Mouse (Mus musculus): ENCODE data around the gene Rrp36. TPM values are rescaled to one million over a fixed set of nuclear protein-coding genes. Genes with fewer than 3 reads are reported as not detected.

Gene Rrp36
- total RNA-seq, 2 experiments from 2014 or later, result 17.9 to 21.6 TPM

DNA sequence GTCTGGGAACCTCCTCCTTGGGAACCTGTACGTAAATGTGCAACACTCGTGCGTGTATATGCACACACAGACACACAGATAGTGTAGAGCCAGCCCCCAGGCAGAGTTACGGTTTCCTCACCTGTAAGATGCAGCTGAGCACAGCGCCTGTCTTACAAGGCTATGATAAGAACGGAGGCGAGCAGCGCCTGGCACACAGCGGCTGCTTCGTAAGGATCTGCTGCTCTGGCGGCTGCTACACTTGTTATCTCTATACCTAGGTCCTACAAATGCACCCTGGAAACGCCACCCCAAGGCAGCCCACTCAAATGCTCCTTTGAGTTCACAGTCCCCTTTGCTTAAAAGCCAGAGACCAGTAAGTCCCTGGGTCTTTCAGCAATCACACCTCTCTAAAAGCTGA is 16.5 kb upstream of the Rrp36 start:
- DNase-seq (ENCODE audit: low spot score in 2 of 2), result no peak

DNA sequence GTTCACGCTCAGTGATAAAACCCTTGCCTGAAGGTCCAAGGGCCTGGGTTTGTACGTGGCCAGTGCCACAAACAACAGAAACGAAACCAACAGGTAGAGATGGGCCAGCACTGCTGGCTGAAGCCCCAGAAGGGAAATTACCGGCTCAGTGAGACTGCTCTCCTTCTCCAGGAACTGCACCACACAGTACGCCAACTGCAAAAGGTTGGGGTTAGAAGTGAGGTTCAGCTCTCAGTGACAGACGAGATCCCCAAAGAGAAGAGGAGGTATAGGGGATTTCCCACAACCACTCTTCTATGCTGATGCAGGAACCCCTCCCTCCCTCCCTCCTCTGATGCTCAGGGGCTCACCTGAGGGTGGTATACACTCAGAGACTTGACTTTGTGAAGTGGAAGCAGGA is 11.8 kb upstream of the Rrp36 start:
- DNase-seq (ENCODE audit: low spot score in 2 of 2), result no peak

DNA sequence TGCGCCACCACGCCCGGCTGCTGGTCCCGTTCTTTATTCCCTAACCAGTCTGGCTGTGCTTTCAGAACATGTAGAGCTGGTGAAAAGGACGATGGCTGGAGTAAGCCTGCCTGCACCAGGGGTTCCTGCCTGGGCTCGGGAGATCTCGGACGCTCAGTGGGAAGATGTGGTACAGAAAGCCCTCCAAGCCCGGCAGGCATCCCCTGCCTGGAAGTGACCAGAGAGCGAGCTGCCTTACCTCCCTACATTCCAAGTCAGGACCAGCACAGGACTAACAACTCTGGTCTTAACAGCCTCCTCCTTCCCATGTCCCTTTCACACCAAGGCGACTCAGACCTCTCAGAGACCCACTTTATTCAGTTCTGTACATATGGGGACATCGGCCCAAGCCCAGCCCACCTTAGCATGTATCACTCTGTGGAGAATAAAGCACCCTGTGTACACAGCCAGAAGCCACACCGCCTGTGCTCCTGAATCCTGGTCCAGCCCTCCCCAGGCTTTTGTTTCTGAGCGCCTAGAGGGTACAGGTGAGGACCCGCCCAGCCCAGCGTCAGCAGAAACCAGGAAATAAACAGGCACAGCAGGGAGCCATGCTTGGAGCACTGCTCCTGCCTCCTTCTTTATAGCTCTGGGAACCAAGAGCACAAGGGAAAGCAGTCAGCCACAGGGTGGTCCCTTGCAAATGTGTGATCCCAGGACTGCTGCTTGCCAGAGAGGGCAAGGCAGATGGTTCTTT is 8.7 kb upstream of the Rrp36 start:
- no peak for DNase-seq (ENCODE audit: low spot score in 2 of 2)

DNA sequence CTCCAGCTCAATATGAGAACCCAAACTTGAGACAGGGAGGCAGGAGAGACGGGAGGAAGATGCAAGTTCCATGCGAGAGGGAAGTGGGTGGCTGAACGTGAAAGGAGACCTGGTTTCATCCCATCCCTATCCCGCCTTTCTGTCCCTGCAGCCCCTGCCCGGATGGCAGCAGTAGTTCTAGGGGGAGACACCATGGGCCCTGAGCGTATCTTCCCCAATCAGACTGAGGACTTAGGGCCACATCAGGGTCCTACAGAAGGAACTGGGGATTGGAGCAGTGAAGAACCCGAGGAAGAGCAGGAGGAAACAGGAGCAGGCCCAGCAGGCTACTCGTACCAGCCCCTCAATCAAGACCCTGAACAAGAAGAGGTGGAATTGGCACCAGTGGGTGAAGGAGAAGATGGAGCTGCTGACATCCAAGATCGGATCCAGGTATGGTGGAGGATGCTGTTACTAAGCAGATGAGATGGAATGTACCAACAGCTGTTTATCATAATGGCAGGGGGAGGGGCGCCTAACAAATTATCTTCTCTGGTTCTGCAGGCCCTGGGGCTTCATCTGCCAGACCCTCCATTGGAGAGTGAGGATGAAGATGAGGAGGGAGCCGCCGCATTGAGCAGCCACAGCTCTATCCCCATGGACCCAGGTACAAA is 7.4 kb upstream of the Rrp36 start:
- DNase-seq (ENCODE audit: low spot score in 2 of 2), result no peak

DNA sequence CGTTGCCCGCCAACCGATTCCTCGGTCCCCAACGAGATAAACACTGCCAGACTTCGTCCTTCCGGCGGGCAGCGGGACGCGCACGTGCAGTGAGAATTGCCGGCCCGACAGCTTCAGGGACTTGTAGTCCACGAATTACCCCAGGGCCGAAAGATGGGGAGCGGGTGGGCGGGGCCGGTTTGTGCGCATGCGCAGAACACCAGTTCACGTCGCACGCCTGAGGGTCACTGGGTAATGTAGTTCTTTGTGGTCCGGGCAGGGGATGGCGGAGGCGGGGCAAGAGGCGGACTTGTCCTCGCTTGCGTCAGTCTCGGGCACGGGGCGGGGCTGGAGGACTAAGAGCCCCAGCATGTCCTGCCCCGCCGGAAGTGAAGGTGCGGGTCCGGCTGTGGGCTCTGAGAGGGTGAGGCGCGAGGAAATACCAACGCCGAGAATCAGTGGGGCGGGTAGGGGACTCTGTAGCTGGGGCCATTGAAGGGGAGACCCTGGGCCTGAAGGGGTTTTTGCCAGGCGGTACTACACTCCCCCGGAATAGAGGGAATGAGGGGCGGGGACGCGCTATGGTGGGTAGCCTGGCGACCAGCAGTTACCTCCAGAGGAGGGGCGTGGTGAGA is 6.7 kb upstream of the Rrp36 start, which contains the start of gene Klhdc3:
Gene Klhdc3, minus strand, starts transcription at position 155 of the 614 bp plus-strand sequence.
- peak; percentile 97 to 98 for DNase-seq (ENCODE audit: low spot score in 2 of 2)

DNA sequence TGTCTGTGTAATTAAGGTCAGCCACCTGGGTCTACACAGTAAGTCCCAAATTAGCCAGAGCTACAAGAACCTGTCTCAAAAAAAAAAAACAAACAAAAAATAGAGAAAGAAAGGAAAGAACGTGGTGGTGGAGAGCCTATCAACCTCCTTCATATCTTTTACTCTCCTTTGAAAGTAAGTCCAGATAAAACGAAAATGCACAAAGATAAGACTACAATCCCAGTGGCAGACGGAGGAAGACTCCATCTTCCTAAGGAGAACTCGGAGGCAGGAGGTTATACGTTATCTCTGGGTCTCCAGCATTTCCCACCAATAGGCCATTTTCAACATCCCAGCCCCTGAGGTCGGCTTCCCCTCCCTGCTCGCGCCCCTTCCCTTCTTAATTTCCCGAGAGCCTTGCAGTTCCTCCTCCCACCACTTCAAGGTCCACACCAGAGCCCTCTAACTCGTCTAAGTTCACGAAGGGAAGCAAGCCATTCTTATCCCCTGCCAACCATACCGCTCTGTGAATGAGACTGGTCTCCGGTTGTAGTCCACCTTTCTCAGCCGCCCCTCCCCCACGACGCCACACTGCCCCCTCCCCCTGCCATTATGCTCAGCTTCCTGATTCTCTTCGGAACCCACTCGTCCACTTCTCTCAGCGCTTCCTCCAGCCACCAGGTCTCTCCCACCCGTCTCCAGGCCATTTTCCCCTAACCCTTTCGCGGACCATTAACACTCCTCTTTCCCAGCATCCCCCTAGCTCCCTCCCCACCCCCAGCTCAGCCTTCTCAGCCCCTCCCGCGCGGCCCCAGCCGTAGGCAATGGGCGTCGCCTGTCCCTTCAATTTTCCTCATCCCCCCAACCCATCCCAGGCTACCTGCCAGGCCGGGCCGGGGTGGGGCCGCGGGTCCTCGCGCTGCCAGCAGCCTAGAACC is 5.9 kb upstream of the Rrp36 start:
- peak in 1 of 2 experiments; percentile 57 for DNase-seq (ENCODE audit: low spot score in 2 of 2)

DNA sequence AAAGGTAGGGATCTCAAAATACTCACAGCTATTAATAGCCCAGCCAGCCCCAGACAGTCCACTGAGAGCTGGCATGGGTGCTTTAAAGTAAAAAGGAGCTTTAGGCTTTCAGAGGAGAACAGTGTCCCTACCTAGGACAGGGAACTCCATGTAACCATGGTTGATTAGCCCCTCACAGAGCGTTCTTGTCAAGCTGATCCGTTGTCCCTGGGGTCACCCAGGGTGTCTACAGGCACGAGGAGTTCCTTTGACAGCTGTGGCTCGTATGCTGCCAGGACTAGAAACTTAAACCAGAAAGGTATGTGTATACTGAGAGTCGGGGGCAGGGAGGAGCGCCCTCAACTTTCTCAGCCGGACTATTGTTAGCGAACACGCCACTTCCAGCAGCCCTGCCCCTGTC is 4.8 kb upstream of the Rrp36 start:
- DNase-seq (ENCODE audit: low spot score in 2 of 2), result no peak

DNA sequence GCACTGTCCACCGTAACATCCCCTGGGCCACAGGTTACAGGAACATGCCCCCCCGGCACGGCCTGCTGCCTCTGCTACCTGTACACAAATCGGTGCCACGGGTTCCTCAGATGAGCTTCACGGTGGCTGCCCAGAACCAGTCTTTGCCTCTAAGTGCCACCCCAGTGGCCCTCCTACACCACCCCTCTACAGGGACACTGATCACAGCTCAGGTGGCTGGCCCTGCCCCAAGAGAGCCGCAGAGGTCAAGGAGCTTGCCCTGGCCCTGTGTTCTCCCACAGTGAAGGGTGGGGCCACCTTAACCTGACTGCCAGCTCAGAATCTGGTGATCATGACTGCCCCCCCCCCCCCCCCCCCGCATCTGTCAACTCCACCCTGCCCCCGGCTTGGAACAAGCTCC is 4.3 kb upstream of the Rrp36 start, which contains the start of gene Mea1:
Gene Mea1, plus strand, starts transcription at position 378 of the 400 bp plus-strand sequence.
- no peak for DNase-seq (ENCODE audit: low spot score in 2 of 2)

DNA sequence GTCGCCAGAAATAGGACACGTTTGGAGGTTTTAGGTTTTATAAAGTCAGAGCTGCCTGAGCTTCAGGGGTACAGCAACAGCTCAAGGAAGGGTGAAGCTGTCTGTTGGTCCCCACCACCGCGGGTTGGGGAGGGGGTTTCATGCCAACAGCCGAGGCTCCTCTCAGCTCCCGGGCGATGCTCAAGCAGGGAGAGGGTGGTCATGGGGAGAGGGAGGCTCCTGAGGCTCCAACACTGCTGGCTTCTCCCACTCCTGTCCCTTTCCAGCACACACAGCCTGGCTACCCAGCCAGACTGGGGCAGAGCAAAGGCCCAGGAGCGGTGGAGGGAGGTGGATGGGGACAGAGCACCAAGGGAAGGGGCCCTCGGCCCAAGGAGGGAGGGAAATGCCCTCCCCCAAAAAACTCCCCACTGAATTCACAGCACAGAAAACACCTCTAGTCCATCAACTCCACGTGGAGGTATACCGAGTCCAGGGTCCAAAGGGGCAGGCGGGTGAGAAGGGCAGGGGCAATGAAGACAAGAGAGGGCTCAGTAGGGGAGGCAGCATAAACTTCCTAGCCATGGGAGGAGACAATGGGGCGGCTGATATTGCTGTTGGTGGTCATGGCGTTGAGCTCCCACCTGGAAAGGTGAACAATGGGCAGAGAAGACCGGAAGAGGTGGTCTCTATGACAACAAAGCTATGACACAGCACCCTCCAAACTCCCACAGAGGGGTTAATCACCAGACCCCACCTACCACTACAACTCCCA is 555 bp upstream of the Rrp36 start:
- no peak for DNase-seq (ENCODE audit: low spot score in 2 of 2)

DNA sequence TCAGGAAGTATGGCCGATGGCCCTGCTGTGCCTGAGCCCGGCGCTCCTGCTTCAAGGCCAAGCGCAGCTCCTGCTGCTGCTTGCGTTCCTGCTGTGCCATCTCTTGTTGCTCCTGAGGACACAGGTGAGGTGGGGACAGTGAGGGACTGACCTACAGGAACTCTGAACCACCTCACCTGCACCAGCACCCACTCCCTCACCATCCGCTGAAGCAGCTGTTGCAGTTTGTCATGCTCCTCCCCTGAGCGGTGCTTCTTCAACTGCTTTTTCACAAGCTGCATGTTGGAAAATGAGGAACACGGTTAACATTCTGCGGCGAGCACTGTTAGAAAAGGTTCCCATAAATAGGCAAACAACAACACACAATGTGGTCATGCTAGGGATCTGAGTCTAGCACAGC is 4.2 kb downstream of the Rrp36 start:
- no peak for DNase-seq (ENCODE audit: low spot score in 2 of 2)

DNA sequence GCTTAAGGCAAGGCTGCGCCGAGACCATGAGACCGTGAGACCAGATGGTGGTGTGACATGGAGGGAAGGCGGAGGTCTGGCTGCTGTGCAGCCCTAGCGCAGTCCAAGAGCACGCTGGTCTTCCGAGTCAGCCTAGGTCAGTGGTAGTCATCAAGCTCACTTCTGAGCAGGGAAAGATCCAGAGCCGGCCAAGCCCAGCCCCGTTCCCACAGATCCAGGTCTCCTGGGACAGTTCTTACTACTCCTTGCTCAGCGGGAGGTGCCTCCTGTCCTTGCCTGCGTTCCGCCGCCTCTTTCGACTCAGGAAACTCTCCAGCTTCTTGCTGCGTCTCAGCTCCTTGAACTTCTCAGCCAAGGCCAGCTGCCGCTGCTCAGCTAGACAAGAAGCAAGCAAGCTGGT is 6.4 kb downstream of the Rrp36 start:
- DNase-seq (ENCODE audit: low spot score in 2 of 2), result no peak

DNA sequence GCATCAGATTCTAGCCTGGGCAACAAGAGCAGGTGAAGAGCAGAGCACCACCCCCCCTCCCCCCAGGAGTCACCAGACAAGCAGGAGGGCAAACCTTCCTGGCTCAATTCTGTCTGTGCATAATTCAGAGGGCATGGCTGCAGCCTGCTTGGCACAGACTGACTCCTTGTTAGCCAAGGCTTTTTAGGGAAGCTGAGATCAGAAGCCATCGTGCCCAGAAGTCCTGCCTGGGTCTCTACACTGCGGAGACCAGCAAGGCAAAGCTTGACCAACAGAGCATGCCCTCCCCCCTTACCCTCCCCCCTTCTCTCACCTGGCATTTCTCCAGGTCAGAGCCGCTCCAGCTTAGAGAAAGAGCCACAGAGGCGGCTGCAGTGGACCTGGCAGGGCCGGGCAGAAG is 11.4 kb downstream of the Rrp36 start:
- no peak for DNase-seq (ENCODE audit: low spot score in 2 of 2)

DNA sequence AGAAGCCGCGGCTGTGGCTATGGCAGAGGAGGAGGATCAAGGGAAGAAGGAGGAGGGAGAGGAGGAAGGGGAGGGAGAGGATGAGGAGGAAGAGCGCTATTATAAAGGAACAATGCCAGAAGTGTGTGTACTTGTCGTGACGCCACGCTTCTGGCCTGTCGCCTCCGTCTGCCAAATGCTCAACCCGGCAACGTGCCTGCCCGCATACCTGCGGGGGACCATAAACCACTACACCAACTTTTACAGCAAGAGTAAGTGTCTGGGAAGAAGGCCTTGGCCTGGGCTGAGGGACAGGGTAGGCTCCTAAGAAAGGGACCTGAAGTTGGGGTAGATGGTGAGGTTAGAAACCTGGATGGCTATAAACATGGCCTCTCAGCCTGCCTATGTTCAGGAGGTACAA is 12.2 kb downstream of the Rrp36 start:
- no peak for DNase-seq (ENCODE audit: low spot score in 2 of 2)

DNA sequence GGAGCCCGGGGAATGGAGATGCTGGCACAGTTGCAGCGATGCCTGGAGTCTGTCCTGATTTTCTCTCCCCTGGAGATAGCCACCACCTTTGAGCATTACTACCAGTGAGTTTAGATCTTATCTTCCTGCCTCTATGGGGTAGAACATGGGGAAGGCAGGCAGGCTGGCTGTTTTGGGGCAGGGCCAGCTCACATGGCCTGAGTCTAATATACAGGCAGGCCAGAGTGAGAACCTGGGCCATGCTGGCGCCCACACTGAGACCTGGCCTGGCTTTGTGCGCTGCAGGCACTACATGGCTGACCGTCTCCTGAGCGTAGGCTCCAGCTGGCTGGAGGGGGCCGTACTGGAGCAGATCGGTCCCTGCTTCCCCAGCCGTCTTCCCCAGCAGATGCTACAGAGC is 12.8 kb downstream of the Rrp36 start:
- no peak for DNase-seq (ENCODE audit: low spot score in 2 of 2)

DNA sequence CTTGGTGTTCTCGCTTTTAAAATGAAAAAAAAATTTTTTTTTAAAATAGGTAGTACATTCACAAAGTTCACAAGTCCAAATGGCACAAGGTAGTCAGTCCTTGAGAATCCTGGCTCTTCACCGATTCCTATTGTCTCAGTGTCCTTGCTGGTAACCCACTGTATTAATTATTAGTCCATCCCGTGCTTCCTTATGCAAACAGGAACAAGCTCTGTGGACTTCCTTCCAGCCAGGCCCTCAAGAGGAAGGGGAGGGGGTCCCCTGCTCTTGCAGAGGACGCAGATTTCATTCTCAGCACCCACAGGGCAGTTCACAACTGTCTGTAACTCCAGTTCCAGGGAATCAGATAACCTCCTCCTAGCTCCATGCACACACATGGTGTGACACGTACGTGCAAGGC is 18.1 kb downstream of the Rrp36 start:
- DNase-seq (ENCODE audit: low spot score in 2 of 2), result no peak

DNA sequence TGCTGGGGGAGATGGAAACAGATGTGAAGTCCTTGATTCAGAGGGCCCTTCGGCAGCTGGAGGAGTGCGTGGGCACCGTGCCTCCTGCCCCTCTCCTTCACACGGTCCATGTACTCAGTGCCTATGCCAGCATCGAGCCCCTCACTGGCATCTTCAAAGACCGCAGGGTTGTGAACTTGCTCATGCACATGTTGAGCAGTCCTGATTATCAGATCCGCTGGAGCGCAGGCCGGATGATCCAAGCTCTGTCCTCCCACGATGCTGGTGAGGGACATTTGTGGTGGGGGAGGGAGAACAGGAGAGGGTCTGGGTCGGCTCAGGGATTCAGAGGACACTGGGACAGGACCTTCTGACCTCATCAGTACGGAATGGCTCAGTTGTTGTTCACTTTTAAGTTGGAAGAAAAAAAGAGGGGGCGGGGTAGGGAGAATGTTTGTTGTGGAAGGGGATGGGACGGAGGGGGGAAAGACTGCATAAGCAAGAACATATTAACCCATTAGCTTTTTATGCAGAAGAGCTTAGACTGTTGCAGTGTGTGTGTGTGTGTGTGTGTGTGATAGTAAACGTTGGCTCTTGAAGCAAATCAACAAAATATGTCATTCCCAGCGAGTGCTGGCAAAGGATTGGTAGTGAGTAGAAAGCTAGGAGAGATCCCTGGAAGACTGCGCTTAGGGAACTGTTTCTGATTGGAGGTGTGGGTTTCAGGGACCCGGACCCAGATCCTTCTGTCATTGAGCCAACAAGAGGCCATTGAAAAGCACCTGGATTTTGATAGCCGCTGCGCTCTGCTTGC is 22.2 kb downstream of the Rrp36 start:
- no peak for DNase-seq (ENCODE audit: low spot score in 2 of 2)

DNA sequence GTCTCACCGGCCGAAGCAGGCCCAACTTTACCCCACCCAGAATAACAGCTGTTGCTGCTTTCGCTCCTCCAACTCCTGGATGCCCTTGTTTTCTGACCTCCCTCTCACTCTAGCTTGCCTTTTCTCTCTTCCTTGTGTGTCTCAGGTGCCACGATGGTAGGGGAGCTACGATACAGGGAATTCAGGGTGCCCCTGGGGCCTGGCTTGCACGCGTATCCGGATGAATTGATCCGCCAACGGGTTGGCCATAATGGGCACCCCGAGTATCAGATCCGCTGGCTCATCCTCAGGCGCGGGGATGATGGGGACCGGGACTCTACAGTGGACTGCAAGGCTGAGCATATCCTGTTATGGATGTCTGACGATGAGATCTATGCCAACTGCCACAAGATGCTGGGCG is 22.9 kb downstream of the Rrp36 start:
- DNase-seq (ENCODE audit: low spot score in 2 of 2), result no peak

DNA sequence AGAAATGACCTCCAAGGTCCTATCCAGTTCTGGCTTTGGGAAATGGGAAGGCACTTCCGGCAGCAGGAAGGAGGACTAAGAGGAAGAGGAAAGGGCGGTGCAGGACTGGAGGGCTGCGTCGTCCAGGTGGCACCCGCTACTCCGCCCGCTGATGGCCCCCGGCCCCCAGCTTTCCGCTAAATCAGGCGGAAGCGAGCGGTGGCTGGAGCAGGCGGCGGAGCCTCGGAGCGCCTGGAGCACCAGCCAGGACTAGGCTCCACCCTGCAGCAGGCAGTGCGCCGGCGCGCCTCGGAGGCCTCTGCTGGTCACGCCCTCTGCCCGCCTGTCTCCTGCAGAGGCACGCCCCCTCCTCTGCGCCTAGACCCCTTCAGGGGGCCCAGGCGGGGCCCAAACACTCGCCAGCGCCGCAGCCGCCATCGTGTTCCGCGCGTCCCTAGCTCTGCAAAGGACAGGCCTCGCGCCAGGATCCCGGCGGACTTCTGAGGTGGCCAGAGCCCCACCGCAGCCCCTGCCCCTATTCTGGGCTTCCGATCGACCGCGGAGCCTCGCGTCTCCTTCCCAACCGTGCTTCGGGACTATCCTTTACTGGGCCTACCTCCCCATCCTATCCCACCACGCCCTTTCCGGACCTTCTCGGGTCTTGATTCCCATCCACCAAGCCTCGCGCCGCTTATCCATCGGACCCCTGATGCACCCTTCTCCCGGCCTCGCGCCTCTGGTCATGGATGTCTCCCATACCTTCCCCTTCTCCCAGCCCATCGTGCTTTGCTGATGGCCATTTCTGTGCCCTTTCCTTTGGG is 23.7 kb downstream of the Rrp36 start, which contains the start of gene Cul7:
Gene Cul7, plus strand, starts transcription at position 106 of the 800 bp plus-strand sequence.
- peak; percentile 88 to 96 for DNase-seq (ENCODE audit: low spot score in 2 of 2)

DNA sequence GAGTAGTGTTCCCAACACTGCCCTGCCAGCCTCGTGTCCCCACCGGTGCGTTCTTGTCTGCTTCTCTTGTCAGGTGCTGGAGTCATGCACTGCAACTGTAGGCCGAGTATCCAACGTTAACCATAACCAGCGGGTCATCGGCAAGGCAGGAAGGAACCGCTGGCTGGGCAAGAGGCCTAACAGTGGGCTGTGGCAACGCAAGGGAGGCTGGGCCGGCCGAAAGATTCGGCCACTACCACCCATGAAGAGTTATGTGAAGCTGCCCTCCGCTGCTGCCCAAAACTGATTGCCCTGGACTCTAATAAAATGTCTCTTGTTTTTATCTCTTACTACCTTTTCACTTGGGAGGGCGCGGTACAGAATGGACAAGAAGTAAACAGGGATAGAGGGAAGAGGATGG is 24.3 kb downstream of the Rrp36 start:
- DNase-seq (ENCODE audit: low spot score in 2 of 2), result peak in 1 of 2 experiments; percentile 33
